Mouse (Mus musculus): ENCODE results near the gene C330007P06Rik.
A peak's percentile ranks its signal among the peaks of the same experiment; 100 is the strongest.

The C330007P06Rik gene

DNA sequence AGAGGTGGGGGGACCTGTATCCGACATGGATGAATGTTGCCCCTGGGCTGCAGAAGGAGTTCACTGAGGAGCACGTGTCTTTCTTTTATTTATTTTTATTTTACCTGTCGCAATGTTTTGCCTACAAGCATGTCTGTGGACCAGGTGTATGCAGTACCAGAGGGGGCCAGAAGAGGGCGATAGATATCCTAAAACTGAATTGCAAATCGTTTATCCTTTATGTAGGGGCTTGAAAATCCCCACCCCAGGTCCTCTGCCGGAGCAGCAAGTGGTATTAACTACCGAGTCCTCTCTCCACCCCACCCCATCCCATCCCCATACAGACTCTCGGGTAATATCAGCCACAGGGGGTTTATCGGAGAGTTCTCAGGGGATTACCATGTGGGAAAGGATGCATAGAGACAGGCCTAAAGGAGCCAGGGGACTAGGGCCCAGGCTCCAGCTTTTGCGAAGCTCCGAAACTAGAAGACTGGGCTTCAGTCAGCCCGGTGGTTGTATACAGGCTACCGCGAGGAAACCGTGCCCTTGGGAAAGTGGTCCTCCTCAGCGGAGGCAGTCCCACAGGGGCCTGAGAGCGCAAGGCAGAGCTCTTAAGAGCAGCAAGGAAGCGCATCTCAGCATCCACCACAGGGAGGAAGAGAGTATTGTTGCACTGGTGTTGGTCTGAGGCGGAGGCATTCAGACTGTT lies 40.4 kb downstream of the C330007P06Rik start:
- DNase-seq: peak; percentile 51

GRCm38 (mm10) chrX:36831632-36832031 lies 42.3 kb downstream of the C330007P06Rik start:
- DNase-seq: no peak

DNA sequence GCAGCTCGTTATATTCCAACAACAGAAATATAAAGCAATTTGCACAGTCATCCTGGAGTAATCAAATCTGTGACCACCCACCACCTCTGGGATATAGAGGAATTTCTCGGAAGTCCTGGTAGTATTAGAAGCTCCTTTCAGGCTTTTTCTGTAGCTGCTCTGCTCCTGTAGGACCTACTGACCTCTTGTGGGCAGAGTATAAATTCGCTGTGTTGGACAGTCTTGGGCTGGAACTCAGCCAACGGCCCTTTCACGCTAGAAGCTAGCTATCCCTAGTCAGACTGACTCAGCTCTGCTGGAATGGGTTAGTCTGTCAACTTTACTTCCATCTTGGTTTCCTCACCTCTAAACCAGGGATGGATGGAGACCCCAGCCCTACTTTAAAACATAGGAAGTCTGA lies 43.6 kb downstream of the C330007P06Rik start:
- peak; percentile 47 for DNase-seq

GRCm38 (mm10) chrX:36826873-36827272 lies 47.0 kb downstream of the C330007P06Rik start:
- DNase-seq: no peak

GRCm38 (mm10) chrX:36825032-36825431 lies 48.9 kb downstream of the C330007P06Rik start:
- no peak for DNase-seq

DNA sequence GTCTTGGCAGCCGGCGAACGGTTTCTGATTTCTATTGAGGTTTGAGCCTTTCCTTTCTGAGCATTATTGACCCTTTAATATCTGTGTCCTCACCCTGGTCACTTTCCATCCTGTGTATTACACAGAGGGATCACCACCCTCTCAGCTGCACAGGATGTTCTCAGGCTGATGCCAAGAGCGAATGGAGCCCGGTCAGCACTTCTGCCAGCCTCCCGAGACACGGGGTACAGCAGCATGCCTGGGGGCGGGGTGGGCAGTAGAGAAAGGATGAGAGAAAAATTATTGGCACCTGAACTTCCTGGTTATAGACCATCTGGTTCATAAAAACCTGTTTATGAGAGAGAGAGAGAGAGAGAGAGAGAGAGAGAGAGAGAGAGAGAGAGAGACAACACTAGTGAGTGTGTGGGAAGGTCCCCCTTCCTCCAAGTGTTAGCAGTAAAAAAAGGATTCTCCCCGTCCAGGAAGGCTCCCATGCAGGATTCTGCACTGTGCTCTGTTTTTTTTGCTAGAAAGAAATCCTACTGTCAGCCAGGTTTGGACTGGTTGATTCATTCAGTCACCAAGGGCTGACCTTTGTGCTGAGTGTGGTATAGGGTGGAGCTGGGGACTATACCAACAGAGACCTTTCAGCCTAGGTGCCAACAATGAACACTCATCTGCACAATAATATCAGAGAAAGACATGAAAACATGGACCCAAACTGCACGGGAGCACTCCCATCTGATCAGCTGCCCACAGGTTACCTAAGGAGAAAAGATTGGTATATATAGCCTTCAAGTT lies 49.8 kb downstream of the C330007P06Rik start:
- no peak for DNase-seq

- peak; percentile 73 for DNase-seq
Observed at GRCm38 (mm10) chrX:36820201-36820600, 53.7 kb downstream of the C330007P06Rik start.

DNA sequence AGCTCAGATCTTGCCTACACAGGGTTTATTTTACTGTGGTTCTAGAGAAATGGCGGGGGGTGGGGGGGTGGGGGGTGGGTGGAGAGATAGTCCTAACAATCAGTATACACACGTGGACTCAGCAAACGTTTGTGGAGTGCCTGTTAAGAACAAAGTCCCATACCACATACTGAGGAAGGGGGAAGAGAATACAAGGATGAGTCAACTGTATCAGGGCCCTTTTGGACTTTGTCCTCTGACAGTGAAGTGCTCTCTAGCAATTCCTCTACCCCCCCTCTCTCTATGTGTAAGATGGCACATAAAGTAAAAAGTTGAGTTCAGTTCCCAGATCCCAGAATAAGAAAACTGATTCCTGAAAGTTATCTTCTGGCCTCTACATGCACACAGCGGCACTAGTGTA lies 54.3 kb downstream of the C330007P06Rik start:
- no peak for DNase-seq

DNA sequence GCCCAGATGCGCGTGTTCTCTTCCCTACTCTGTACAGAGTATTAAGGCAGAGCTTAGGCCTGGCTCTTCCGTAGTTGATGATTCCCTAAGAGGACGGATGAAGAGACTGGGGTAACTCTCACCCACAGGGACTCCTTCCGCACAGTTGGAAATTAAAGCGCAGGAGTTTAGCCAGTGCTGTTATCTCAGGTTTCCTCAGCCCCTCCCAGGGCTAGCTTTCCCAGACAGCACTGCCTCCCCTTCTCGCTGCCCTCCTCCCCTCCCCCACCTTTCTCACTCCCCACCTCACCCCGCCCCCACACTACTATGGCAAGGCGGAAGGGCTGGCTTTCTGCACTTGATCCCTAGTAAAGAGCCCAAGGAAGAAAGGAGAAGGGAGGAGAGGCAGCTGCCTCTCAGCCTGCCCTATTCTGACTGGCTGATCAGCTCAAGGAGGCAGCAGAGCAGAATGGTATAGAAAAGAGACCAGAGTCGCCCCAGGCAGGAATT lies 56.9 kb downstream of the C330007P06Rik start:
- peak; percentile 88 for DNase-seq

DNA sequence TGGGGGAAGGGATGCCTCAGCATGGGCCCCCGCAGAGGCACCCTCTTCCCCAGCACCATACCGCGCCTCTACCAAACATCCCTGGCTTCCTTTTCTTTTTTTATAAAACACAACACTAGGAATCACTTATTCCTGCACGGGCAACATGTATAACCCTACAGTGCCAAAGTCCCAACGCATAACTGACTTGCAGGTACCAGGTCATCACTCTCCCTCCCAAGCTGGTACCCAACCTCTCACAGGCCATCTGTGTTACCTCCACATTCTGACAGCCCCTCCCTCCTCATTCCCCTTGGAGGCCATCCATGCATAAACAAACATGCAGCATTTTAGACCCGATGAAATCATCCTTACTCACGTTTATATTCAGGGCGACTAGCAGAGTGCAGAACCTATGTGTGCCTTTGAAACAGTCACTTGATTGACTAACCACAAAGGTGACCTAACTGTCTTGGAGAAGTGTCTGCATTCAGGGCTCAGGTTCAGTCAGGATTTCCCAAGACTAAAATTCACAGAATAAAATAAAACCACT lies 57.5 kb downstream of the C330007P06Rik start:
- DNase-seq: no peak

GRCm38 (mm10) chrX:36815439-36815838 lies 58.5 kb downstream of the C330007P06Rik start:
- no peak for DNase-seq

DNA sequence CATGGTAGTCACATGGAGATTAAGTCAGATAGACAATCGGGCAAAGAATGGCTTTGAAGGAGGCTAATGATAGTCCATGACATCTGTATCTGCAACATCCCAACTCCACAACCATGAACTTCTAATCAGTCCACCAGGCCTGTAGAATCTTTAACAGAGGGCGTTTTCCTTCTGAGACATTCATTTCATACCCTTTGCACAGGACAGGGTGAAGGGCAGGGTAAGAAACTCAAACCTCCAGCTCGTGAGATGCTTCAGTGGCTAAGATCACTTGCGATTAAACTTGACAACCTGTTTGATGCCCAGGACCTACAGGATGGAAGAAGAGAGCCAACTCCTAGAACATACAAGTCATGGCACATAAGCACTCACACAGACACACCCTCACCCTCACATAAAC lies 58.9 kb downstream of the C330007P06Rik start:
- no peak for DNase-seq

GRCm38 (mm10) chrX:36814161-36814836 lies 59.6 kb downstream of the C330007P06Rik start:
- DNase-seq: no peak

DNA sequence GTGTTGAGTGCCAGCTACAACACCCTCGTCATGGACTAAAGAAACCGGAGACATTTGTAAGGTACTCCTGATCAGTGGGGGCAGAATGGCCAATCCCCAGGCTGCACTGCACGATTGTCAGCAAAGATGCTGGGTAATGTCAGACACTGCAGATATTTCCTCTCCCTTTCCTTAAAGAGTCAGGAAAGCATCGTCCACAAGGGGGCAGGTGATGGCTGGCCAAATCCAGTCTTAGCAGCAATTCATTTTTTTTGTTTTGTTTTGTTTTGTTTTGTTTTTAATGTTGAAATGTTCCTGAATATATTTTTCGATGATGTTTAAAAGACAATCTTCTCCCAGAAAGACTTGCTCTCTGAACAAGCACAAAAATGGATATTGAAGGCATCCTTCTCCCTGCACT lies 62.5 kb downstream of the C330007P06Rik start:
- peak; percentile 47 for DNase-seq

- no peak for DNase-seq
Observed at GRCm38 (mm10) chrX:36808318-36808683, 65.6 kb downstream of the C330007P06Rik start.

GRCm38 (mm10) chrX:36807360-36808317 lies 66.3 kb downstream of the C330007P06Rik start:
- peak; percentile 89 for DNase-seq

- no peak for DNase-seq
Observed at GRCm38 (mm10) chrX:36805466-36806235, 68.3 kb downstream of the C330007P06Rik start.

GRCm38 (mm10) chrX:36804196-36804595 lies 69.7 kb downstream of the C330007P06Rik start:
- peak; percentile 9 for DNase-seq

- no peak for DNase-seq
Observed at GRCm38 (mm10) chrX:36803189-36803588, 70.7 kb downstream of the C330007P06Rik start.

GRCm38 (mm10) chrX:36799131-36799879 lies 74.6 kb downstream of the C330007P06Rik start:
- DNase-seq: no peak
